ENCODE assay signal across 8 mouse cellular contexts in genomic region chr13:34875741-34876445, GRCm38 (mm10). TPM values are rescaled to one million over a fixed set of nuclear protein-coding genes. Genes with fewer than 3 reads are reported as not detected.
A peak's percentile ranks its signal among the peaks of the same experiment; 100 is the strongest.
DNase-seq lines count a peak whose midpoint lies in the region; ATAC-seq and TF ChIP-seq lines count a peak whose summit lies in the region.

No protein-coding gene starts in this region.

- H3K4me2 ChIP-seq in lung, embryonic 14.5 days, result peak overlapping the region; percentile 89
- H3K4me2 ChIP-seq in neural tube, embryonic 14.5 days (ENCODE audit: low read depth, low read length), result peak overlapping the region; percentile 52

- H3K4me1 ChIP-seq in lung, embryonic 14.5 days (ENCODE audit: insufficient read depth), result peaks cover 3% of the 10 kb centered on the region
- H3K4me1 ChIP-seq in neural tube, embryonic 14.5 days (ENCODE audit: control insufficient read depth, insufficient read depth, low read length), result peaks cover 16% of the 10 kb centered on the region

- peak overlapping the region; percentile 99 for H3K27ac ChIP-seq in lung, embryonic 14.5 days (ENCODE audit: low read depth)
- H3K27ac ChIP-seq in neural tube, embryonic 14.5 days (ENCODE audit: low read depth, low read length), result peak overlapping the region; percentile 92

- ATAC-seq in lung, embryonic 14.5 days (ENCODE audit: insufficient read depth), result peak; percentile 53
- peak; percentile 31 for ATAC-seq in neural tube, embryonic 14.5 days (ENCODE audit: low read depth)

- intact Hi-C loops in left cerebral cortex, postnatal 10 days (cut with DNase I), result loop anchor here (10.0 kb wide), 2 partner anchors 531 to 691 kb away; partner anchors contain the start of gene Slc22a23
- intact Hi-C loops in gastrocnemius, postnatal 14 days (cut with DNase I; ENCODE audit: low total_unique reads), result loop anchor here (10.0 kb wide), 1 partner anchor 691 kb away; no protein-coding TSS in a partner anchor

- no peaks in the 10 kb centered on the region for H3K9me3 ChIP-seq in lung, embryonic 14.5 days (ENCODE audit: low read depth, low read length)
- no peaks in the 10 kb centered on the region for H3K9me3 ChIP-seq in neural tube, embryonic 14.5 days (ENCODE audit: control insufficient read depth, low read length)

- H3K27me3 ChIP-seq in lung, embryonic 14.5 days (ENCODE audit: insufficient read depth, low read length), result no peaks in the 10 kb centered on the region
- H3K27me3 ChIP-seq in neural tube, embryonic 14.5 days (ENCODE audit: control insufficient read depth, insufficient read depth, low read length), result no peaks in the 10 kb centered on the region

- H3K4me3 ChIP-seq in lung, embryonic 14.5 days (ENCODE audit: low read depth, low read length), result peak overlapping the region; percentile 97
- H3K4me3 ChIP-seq in neural tube, embryonic 14.5 days (ENCODE audit: low read depth, low read length), result peak overlapping the region; percentile 95

- peak; percentile 43 for TF ChIP-seq CTCF in lung, embryonic 14.5 days (IDR thresholded peaks at IDR 0.05; ENCODE audit: low read depth)

- H3K9ac ChIP-seq in lung, embryonic 14.5 days, result peak overlapping the region; percentile 98
- peak overlapping the region; percentile 88 for H3K9ac ChIP-seq in neural tube, embryonic 14.5 days (replicated peaks; ENCODE audit: low read depth, low read length)

- WGBS in lung, embryonic 14.5 days, result under 1% methylated on average over 50 of the region's 50 CpGs
- under 1% methylated on average over 48 of the region's 50 CpGs for WGBS in neural tube, embryonic 14.5 days

- peaks cover 5% of the 10 kb centered on the region; the same call in 1 of the 2 replicates for H3K36me3 ChIP-seq in lung, embryonic 14.5 days (ENCODE audit: insufficient read depth)
- no peaks in the 10 kb centered on the region for H3K36me3 ChIP-seq in neural tube, embryonic 14.5 days (ENCODE audit: control insufficient read depth, insufficient read depth, low read length)

- DNase-seq in left cerebral cortex, postnatal 10 days (ENCODE audit: extremely low spot score in 1 of 2, low spot score in 2 of 2), result peak; percentile 19 to 84
- no peak for DNase-seq in left cerebral cortex, adult 11 months (ENCODE audit: low spot score)
- peak; percentile 44 for DNase-seq in c-Kit-positive CD71-positive TER-119-negative erythroid progenitor cells, embryonic 14.5 days (ENCODE audit: low read depth)
- peak; percentile 64 for DNase-seq in gastrocnemius, postnatal 14 days
- DNase-seq in kidney, adult 18-20 months, result peak; percentile 77
- peak; percentile 74 for DNase-seq in lung, embryonic 14.5 days
- no peak for DNase-seq in cerebellum, adult 11-12 months

RNA-seq across cellular contexts. Expression of gene Prpf4b, which starts 0.8 kb away (rescaled TPM):
- total RNA-seq in left cerebral cortex, postnatal 10 days (2021), result 10 to 100 TPM; 79.0 to 79.9 TPM
- total RNA-seq in gastrocnemius, postnatal 14 days (2021), result 10 to 100 TPM; 23.0 to 26.0 TPM
- 81.3 and 83.5 TPM in 2 replicates for polyA plus RNA-seq in lung, embryonic 14.5 days (2014; fragmentation: Nextera tagmentation; extraction: Ambion mirVana)
- 74.4 and 78.0 TPM in 2 replicates for polyA plus RNA-seq in neural tube, embryonic 14.5 days (2014; fragmentation: Nextera tagmentation; extraction: Ambion mirVana)

RNA-seq across cellular contexts. Expression of gene Fam217a, which starts 48.2 kb away (rescaled TPM):
- under 1 TPM; 0.39 to 0.67 TPM for total RNA-seq in left cerebral cortex, postnatal 10 days (2021)
- total RNA-seq in gastrocnemius, postnatal 14 days (2021), result not detected
- 2.1 and 2.3 TPM in 2 replicates for polyA plus RNA-seq in lung, embryonic 14.5 days (2014; fragmentation: Nextera tagmentation; extraction: Ambion mirVana)
- polyA plus RNA-seq in neural tube, embryonic 14.5 days (2014; fragmentation: Nextera tagmentation; extraction: Ambion mirVana), result 0.37 and 0.43 TPM in 2 replicates

RNA-seq across cellular contexts. Expression of gene 4933417A18Rik, which starts 48.3 kb away (rescaled TPM):
- not detected for total RNA-seq in left cerebral cortex, postnatal 10 days (2021)
- total RNA-seq in gastrocnemius, postnatal 14 days (2021), result not detected
- not detected in 2 replicates for polyA plus RNA-seq in lung, embryonic 14.5 days (2014; fragmentation: Nextera tagmentation; extraction: Ambion mirVana)
- not detected in 2 replicates for polyA plus RNA-seq in neural tube, embryonic 14.5 days (2014; fragmentation: Nextera tagmentation; extraction: Ambion mirVana)

Comparison
In these comparisons a context has a peak if more than half of its experiments do, and no peak if none do; other contexts are left out.
1. DNase-seq: peak in left cerebral cortex, postnatal 10 days (2 of 2), c-Kit-positive CD71-positive TER-119-negative erythroid progenitor cells, embryonic 14.5 days (single experiment), gastrocnemius, postnatal 14 days (single experiment), kidney, adult 18-20 months (single experiment) and lung, embryonic 14.5 days (single experiment); none in left cerebral cortex, adult 11 months (single experiment) and cerebellum, adult 11-12 months (single experiment).